Mouse (Mus musculus) kidney, adult 2 months (tissue): Measurements from ENCODE around the gene Zbtb7a.

Experiments
- CTCF ChIP-seq: fragments of 200-500 bp; conservative IDR thresholded peaks from 2 replicates; pipeline ENCODE4 v1.5.1; 2011; ENCODE audit warnings: low read depth, mild to moderate bottlenecking, control low read depth, low read length, moderate library complexity, mixed read lengths; ENCODE audit not compliant: insufficient read depth, insufficient read length
- POLR2A ChIP-seq: fragments of 200-500 bp; IDR thresholded peaks from one replicate; pipeline ENCODE4 v1.6.1; 2011; ENCODE audit warnings: low read depth, low read length, control low read depth

DNA sequence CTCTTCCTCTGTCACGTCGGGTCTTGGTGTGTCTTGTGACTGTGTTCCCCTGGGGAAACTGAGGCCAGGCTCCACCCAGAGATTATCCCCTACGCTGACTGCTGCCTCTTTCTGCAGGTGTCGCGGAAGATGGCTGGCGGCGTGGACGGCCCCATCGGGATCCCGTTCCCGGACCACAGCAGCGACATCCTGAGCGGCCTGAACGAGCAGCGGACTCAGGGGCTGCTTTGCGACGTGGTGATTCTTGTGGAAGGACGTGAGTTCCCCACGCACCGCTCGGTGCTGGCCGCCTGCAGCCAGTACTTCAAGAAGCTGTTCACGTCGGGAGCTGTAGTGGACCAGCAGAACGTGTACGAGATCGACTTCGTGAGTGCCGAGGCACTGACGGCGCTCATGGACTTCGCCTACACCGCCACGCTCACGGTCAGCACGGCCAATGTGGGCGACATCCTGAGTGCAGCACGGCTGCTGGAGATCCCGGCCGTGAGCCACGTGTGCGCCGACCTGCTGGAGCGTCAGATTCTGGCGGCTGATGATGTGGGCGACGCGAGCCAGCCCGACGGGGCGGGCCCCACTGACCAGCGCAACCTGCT lies 8.9 kb downstream of the Zbtb7a start:
- TF ChIP-seq POLR2A = no peak
- TF ChIP-seq CTCF = no peak
